Mouse (Mus musculus) olfactory bulb, adult 2 months (tissue): ENCODE results near the gene Dkk3.

ENCODE experiments used
- CTCF ChIP-seq: fragments of 200-500 bp; IDR thresholded peaks from 2 replicates; pipeline ENCODE4 v1.5.1; 2012; ENCODE audit warnings: low read depth, mild to moderate bottlenecking, low read length, moderate library complexity; ENCODE audit not compliant: insufficient read depth
- POLR2A ChIP-seq: fragments of 200-500 bp; IDR thresholded peaks from 2 replicates; pipeline ENCODE4 v1.6.1; 2012; ENCODE audit warnings: mild to moderate bottlenecking, low read depth, low read length, moderate library complexity; ENCODE audit not compliant: insufficient read depth

DNA sequence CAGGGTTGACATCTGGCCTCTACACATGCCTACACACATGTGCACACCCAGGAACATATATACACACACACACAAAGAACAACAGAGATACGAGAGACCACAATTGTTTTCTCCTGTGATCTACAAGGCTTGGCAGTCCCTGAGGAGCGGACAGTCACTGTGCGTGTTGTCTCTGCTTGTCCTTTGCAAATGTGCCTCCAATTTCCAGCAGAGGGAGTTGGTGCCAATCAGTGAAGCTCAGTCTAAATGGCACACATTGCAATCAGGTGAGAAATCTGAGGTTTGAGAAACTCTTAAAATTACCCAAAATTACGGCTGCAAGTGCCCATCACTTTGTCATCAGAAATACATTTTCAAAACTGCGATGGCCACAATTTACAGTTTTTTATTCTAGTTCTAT is 25.6 kb downstream of the Dkk3 start:
- TF ChIP-seq CTCF (no peak), POLR2A (no peak)
